Mouse (Mus musculus): ENCODE measurements around the gene Cep78. TPM values are rescaled to one million over a fixed set of nuclear protein-coding genes. Genes with fewer than 3 reads are reported as not detected.
A peak's percentile ranks its signal among the peaks of the same experiment; 100 is the strongest.

The Cep78 gene
- total and polyA plus RNA-seq, 3 experiments = 1.6 to 3.8 (median 3.6) TPM

DNA sequence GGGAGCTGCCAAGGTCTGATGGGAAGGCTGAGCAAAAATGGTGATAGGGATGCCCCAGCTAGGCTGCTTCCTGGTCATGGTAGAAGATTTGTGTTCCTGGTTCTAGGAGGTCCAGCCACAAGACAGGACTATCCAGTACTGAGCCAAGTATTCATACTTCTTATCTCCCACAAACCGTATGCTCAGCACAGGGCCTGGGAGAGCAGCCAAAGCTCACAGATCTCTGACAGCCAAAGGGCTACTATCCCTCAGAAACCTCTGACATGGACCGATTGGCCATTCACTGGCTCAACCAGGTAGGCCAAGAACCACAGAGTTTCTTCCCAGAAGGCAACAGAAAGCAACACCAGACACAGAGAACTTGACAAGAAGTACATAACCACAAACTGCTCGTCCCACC, 73.8 kb downstream of the Cep78 start:
- no peak overlapping the region for H3K4me3 ChIP-seq
- no peak overlapping the region for H3K9ac ChIP-seq (ENCODE audit: low read depth, low read length)
- no peaks in the 10 kb centered on the region for H3K36me3 ChIP-seq (ENCODE audit: control insufficient read depth, insufficient read depth, low read length)
- no peak overlapping the region; the same call in 1 of the 2 replicates for H3K27ac ChIP-seq
- peak; percentile 43 to 70 for DNase-seq
- H3K79me2 ChIP-seq (replicated peaks; ENCODE audit: control insufficient read depth, insufficient read depth, low read length) = no peaks in the 10 kb centered on the region
- 44% methylated on average over 3 of the region's 3 CpGs for WGBS
- intact Hi-C loops (cut with DNase I) = no loop called here
- H3K4me1 ChIP-seq (ENCODE audit: control insufficient read depth, insufficient read depth, low read length) = no peaks in the 10 kb centered on the region; the same call in 1 of the 2 replicates
- H3K27me3 ChIP-seq (ENCODE audit: control insufficient read depth, insufficient read depth, low read length) = no peaks in the 10 kb centered on the region
- TF ChIP-seq POLR2A (IDR thresholded peaks at IDR 0.05; ENCODE audit: insufficient read depth, low read depth, low read length) (no peak), CTCF (IDR thresholded peaks at IDR 0.05) (no peak), EP300 (IDR thresholded peaks at IDR 0.05; ENCODE audit: insufficient read depth, low read depth, low read length) (no peak)

DNA sequence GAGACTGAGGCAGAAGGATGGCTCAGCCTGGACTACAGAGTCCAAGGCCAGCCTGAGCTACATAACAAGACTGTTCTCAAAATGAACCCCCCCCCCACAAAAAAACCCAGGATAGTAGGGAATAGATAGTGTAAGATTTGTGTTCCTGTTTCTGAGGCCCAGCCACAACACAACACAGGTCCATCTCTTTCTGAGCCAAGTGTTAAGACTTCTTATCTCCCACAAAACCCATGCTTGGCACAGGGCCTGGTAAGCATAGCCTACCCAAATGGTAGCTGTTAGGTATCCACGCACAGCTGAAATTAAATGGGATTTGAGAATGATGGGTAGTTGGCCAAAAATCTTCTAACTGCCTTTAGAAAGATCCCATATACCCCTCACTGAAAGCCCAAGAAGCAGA, 74.3 kb downstream of the Cep78 start:
- no peak for TF ChIP-seq EP300 (IDR thresholded peaks at IDR 0.05; ENCODE audit: insufficient read depth, low read depth, low read length)
- TF ChIP-seq POLR2A (IDR thresholded peaks at IDR 0.05; ENCODE audit: insufficient read depth, low read depth, low read length) = no peak
- TF ChIP-seq CTCF (IDR thresholded peaks at IDR 0.05) = no peak
- intact Hi-C loops (cut with DNase I) = no loop called here
- 67% methylated on average over 1 of the region's 1 CpGs for WGBS
- Histone ChIP-seq H3K79me2 (replicated peaks; ENCODE audit: control insufficient read depth, insufficient read depth, low read length) (no peaks in the 10 kb centered on the region), H3K4me3 (no peak overlapping the region), H3K36me3 (ENCODE audit: control insufficient read depth, insufficient read depth, low read length) (no peaks in the 10 kb centered on the region), H3K27ac (no peak overlapping the region), H3K4me1 (ENCODE audit: control insufficient read depth, insufficient read depth, low read length) (no peaks in the 10 kb centered on the region; the same call in 1 of the 2 replicates), H3K9ac (ENCODE audit: low read depth, low read length) (no peak overlapping the region), H3K27me3 (ENCODE audit: control insufficient read depth, insufficient read depth, low read length) (no peaks in the 10 kb centered on the region)
- DNase-seq = no peak

DNA sequence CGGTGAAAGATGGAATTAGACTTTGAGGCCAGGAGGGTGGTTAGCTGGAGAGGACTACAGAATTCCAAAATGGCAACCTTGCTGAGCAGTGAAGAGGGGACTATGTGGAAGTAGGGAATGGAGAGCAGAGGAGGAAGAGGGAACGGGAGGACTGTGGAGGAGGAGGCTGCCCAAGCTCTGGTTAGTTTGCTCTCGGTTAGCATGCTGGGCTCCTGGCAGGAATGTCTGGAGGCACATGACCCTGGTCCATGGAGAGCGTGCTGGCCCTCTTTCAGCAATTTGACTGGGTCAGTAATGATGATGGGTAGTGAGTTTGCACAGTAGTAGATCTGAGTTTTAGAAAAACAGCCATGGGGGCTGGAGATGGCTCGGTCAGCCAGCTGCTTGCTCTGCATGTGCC, 76.8 kb downstream of the Cep78 start:
- no peak overlapping the region for H3K4me3 ChIP-seq
- no peak overlapping the region for H3K27ac ChIP-seq
- WGBS = 86% methylated on average over 5 of the region's 5 CpGs
- H3K27me3 ChIP-seq (ENCODE audit: control insufficient read depth, insufficient read depth, low read length) = no peaks in the 10 kb centered on the region
- TF ChIP-seq POLR2A (IDR thresholded peaks at IDR 0.05; ENCODE audit: insufficient read depth, low read depth, low read length) (no peak), EP300 (IDR thresholded peaks at IDR 0.05; ENCODE audit: insufficient read depth, low read depth, low read length) (no peak), CTCF (IDR thresholded peaks at IDR 0.05) (no peak)
- DNase-seq = peak in 1 of 2 experiments; percentile 11
- H3K36me3 ChIP-seq (ENCODE audit: control insufficient read depth, insufficient read depth, low read length) = no peaks in the 10 kb centered on the region
- no peaks in the 10 kb centered on the region for H3K79me2 ChIP-seq (replicated peaks; ENCODE audit: control insufficient read depth, insufficient read depth, low read length)
- H3K4me1 ChIP-seq (ENCODE audit: control insufficient read depth, insufficient read depth, low read length) = no peaks in the 10 kb centered on the region; the same call in none of the 2 replicates
- H3K9ac ChIP-seq (ENCODE audit: low read depth, low read length) = no peak overlapping the region
- intact Hi-C loops (cut with DNase I) = no loop called here

Other genes starting within 250 kb of the Cep78 start
- 1 to 10 TPM; 2.3 to 3.5 TPM for gene Psat1, start 37.7 kb downstream of the Cep78 start, total RNA-seq (2021)
- gene Psat1, start 37.7 kb downstream of the Cep78 start, polyA plus RNA-seq (2012; rRNA removed) = 2.4 and 2.8 TPM in 2 replicates
- gene Gnaq, start 147.8 kb upstream of the Cep78 start, total RNA-seq (2021) = 10 to 100 TPM; 23.1 to 23.4 TPM
- gene Gnaq, start 147.8 kb upstream of the Cep78 start, polyA plus RNA-seq (2012; rRNA removed) = 8.4 and 14.5 TPM in 2 replicates

Measured in heart, adult 2 months (tissue).